In genomic region chr17:26949051-26949577, GRCm38 (mm10) we compare ENCODE assay signal across 8 mouse cellular contexts. TPM values are rescaled to one million over a fixed set of nuclear protein-coding genes. Genes with fewer than 3 reads are reported as not detected.
DNase-seq lines count a peak whose midpoint lies in the region; ATAC-seq and TF ChIP-seq lines count a peak whose summit lies in the region.

No protein-coding gene starts in this region.

- peaks cover 5% of the 10 kb centered on the region for H3K4me1 ChIP-seq in lung, adult 2 months (ENCODE audit: control insufficient read depth, insufficient read depth, low read length)
- peaks cover 67% of the 10 kb centered on the region for H3K4me1 ChIP-seq in intestine, embryonic 15.5 days (replicated peaks)
- H3K4me1 ChIP-seq in midbrain, embryonic 12.5 days = peaks cover 84% of the 10 kb centered on the region

- TF ChIP-seq POLR2A in lung, adult 2 months (IDR thresholded peaks at IDR 0.05; ENCODE audit: borderline replicate concordance, extremely low read depth, low read depth, low read length) = no peak

- WGBS in lung, adult 2 months = 17% methylated on average over 13 of the region's 14 CpGs
- 12% methylated on average over 13 of the region's 14 CpGs for WGBS in intestine, embryonic 15.5 days
- WGBS in midbrain, embryonic 12.5 days = 9% methylated on average over 13 of the region's 14 CpGs

- H3K9ac ChIP-seq in intestine, embryonic 15.5 days = peak overlapping the region; percentile 71; the same call in 1 of the 2 replicates
- peak overlapping the region; percentile 97 for H3K9ac ChIP-seq in midbrain, embryonic 12.5 days (replicated peaks)

- no peaks in the 10 kb centered on the region for H3K36me3 ChIP-seq in intestine, embryonic 15.5 days
- no peaks in the 10 kb centered on the region for H3K36me3 ChIP-seq in midbrain, embryonic 12.5 days

- no peaks in the 10 kb centered on the region for H3K9me3 ChIP-seq in intestine, embryonic 15.5 days
- H3K9me3 ChIP-seq in midbrain, embryonic 12.5 days = no peaks in the 10 kb centered on the region

- 0 out of 2 replicates have a peak, but pooled peaks have one; percentile 6 for TF ChIP-seq CTCF in lung, adult 2 months (IDR thresholded peaks at IDR 0.05; ENCODE audit: insufficient read depth, low read length)

- peak overlapping the region; percentile 48 for H3K4me3 ChIP-seq in lung, adult 2 months (replicated peaks; ENCODE audit: extremely low read depth, low read depth, low read length)
- H3K4me3 ChIP-seq in intestine, embryonic 15.5 days (replicated peaks) = peak overlapping the region; percentile 69
- H3K4me3 ChIP-seq in midbrain, embryonic 12.5 days = peak overlapping the region; percentile 88

- ATAC-seq in erythroblast, adult 5-6 weeks (replicated peaks; ENCODE audit: low FRiP score, poor library complexity, severe bottlenecking) = peak; percentile 48; the same call in 1 of the 2 replicates
- ATAC-seq in intestine, embryonic 15.5 days = peak; percentile 39; the same call in 1 of the 2 replicates
- no peak for ATAC-seq in midbrain, embryonic 12.5 days (ENCODE audit: low FRiP score, low read depth)

- peak overlapping the region; percentile 60 for H3K27ac ChIP-seq in intestine, embryonic 15.5 days
- H3K27ac ChIP-seq in midbrain, embryonic 12.5 days (replicated peaks) = peak overlapping the region; percentile 94

- H3K4me2 ChIP-seq in intestine, embryonic 15.5 days (replicated peaks) = peak overlapping the region; percentile 98
- H3K4me2 ChIP-seq in midbrain, embryonic 12.5 days (replicated peaks) = peak overlapping the region; percentile 100

- no peaks in the 10 kb centered on the region for H3K27me3 ChIP-seq in intestine, embryonic 15.5 days (replicated peaks)
- no peaks in the 10 kb centered on the region for H3K27me3 ChIP-seq in midbrain, embryonic 12.5 days

- no peak for DNase-seq in lung, adult 2 months
- DNase-seq in lung, postnatal 25 days (ENCODE audit: low spot score) = no peak
- peak; percentile 70 for DNase-seq in MN1 (ENCODE audit: low spot score)
- DNase-seq in layer of hippocampus, postnatal 25 days (ENCODE audit: extremely low spot score in 1 of 2, low spot score in 1 of 2) = no peak
- DNase-seq in left cerebral cortex, adult 9 months (ENCODE audit: low spot score in 2 of 2) = no peak

RNA-seq across cellular contexts. Expression of gene Syngap1, which starts 8.1 kb away (rescaled TPM):
- 31.3 and 32.8 TPM in 2 replicates for polyA plus RNA-seq in lung, adult 2 months (2012; rRNA removed)
- total RNA-seq in erythroblast, adult 5-6 weeks (2015; ENCODE audit: low replicate concordance) = 0.42 and 2.5 TPM in 2 replicates
- total RNA-seq in erythroblast, adult 5-6 weeks (2017; ENCODE audit: low replicate concordance) = 0.60 and 5.3 TPM in 2 replicates
- polyA plus RNA-seq in intestine, embryonic 15.5 days (2015; fragmentation: Nextera tagmentation; extraction: Ambion mirVana) = 1.2 and 1.6 TPM in 2 replicates
- polyA plus RNA-seq in midbrain, embryonic 12.5 days (2016; fragmentation: Nextera tagmentation; extraction: Ambion mirVana) = 3.3 and 3.6 TPM in 2 replicates
- 100 to 1,000 TPM; 399 to 523 TPM for total RNA-seq in layer of hippocampus, postnatal 25 days (2021)

RNA-seq across cellular contexts. Expression of gene Cuta, which starts 9.7 kb away (rescaled TPM):
- 129 and 145 TPM in 2 replicates for polyA plus RNA-seq in lung, adult 2 months (2012; rRNA removed)
- 33.6 and 59.6 TPM in 2 replicates for total RNA-seq in erythroblast, adult 5-6 weeks (2015; ENCODE audit: low replicate concordance)
- 10.2 and 14.4 TPM in 2 replicates for total RNA-seq in erythroblast, adult 5-6 weeks (2017; ENCODE audit: low replicate concordance)
- 246 and 261 TPM in 2 replicates for polyA plus RNA-seq in intestine, embryonic 15.5 days (2015; fragmentation: Nextera tagmentation; extraction: Ambion mirVana)
- polyA plus RNA-seq in midbrain, embryonic 12.5 days (2016; fragmentation: Nextera tagmentation; extraction: Ambion mirVana) = 156 and 159 TPM in 2 replicates
- total RNA-seq in layer of hippocampus, postnatal 25 days (2021) = 100 to 1,000 TPM; 100 to 113 TPM

RNA-seq across cellular contexts. Expression of gene Phf1, which starts 16.3 kb away (rescaled TPM):
- polyA plus RNA-seq in lung, adult 2 months (2012; rRNA removed) = 101 and 114 TPM in 2 replicates
- total RNA-seq in erythroblast, adult 5-6 weeks (2015; ENCODE audit: low replicate concordance) = 4.0 TPM in 2 replicates
- total RNA-seq in erythroblast, adult 5-6 weeks (2017; ENCODE audit: low replicate concordance) = 2.5 and 4.1 TPM in 2 replicates
- polyA plus RNA-seq in intestine, embryonic 15.5 days (2015; fragmentation: Nextera tagmentation; extraction: Ambion mirVana) = 6.6 and 6.9 TPM in 2 replicates
- polyA plus RNA-seq in midbrain, embryonic 12.5 days (2016; fragmentation: Nextera tagmentation; extraction: Ambion mirVana) = 11.6 and 11.9 TPM in 2 replicates
- total RNA-seq in layer of hippocampus, postnatal 25 days (2021) = 10 to 100 TPM; 27.0 to 29.4 TPM

RNA-seq across cellular contexts. Expression of gene Zbtb9, which starts 23.9 kb away (rescaled TPM):
- 14.1 and 14.5 TPM in 2 replicates for polyA plus RNA-seq in lung, adult 2 months (2012; rRNA removed)
- total RNA-seq in erythroblast, adult 5-6 weeks (2015; ENCODE audit: low replicate concordance) = 1.3 TPM in 1 of 2 replicates, not detected in the other
- 5.3 and 6.0 TPM in 2 replicates for total RNA-seq in erythroblast, adult 5-6 weeks (2017; ENCODE audit: low replicate concordance)
- 14.0 and 14.2 TPM in 2 replicates for polyA plus RNA-seq in intestine, embryonic 15.5 days (2015; fragmentation: Nextera tagmentation; extraction: Ambion mirVana)
- 18.5 and 19.9 TPM in 2 replicates for polyA plus RNA-seq in midbrain, embryonic 12.5 days (2016; fragmentation: Nextera tagmentation; extraction: Ambion mirVana)
- total RNA-seq in layer of hippocampus, postnatal 25 days (2021) = 10 to 100 TPM; 14.8 to 16.2 TPM

RNA-seq across cellular contexts. Expression of gene Kifc5b, which starts 32.2 kb away (rescaled TPM):
- polyA plus RNA-seq in lung, adult 2 months (2012; rRNA removed) = 1.5 and 1.8 TPM in 2 replicates
- total RNA-seq in erythroblast, adult 5-6 weeks (2015; ENCODE audit: low replicate concordance) = 3.3 and 5.6 TPM in 2 replicates
- 18.9 and 30.1 TPM in 2 replicates for total RNA-seq in erythroblast, adult 5-6 weeks (2017; ENCODE audit: low replicate concordance)
- polyA plus RNA-seq in intestine, embryonic 15.5 days (2015; fragmentation: Nextera tagmentation; extraction: Ambion mirVana) = 5.1 and 6.5 TPM in 2 replicates
- polyA plus RNA-seq in midbrain, embryonic 12.5 days (2016; fragmentation: Nextera tagmentation; extraction: Ambion mirVana) = 6.3 and 9.1 TPM in 2 replicates
- 1 to 10 TPM; 2.9 to 3.1 TPM for total RNA-seq in layer of hippocampus, postnatal 25 days (2021)
